15 mouse cellular contexts compared by ENCODE assay signal in the genomic region with DNA sequence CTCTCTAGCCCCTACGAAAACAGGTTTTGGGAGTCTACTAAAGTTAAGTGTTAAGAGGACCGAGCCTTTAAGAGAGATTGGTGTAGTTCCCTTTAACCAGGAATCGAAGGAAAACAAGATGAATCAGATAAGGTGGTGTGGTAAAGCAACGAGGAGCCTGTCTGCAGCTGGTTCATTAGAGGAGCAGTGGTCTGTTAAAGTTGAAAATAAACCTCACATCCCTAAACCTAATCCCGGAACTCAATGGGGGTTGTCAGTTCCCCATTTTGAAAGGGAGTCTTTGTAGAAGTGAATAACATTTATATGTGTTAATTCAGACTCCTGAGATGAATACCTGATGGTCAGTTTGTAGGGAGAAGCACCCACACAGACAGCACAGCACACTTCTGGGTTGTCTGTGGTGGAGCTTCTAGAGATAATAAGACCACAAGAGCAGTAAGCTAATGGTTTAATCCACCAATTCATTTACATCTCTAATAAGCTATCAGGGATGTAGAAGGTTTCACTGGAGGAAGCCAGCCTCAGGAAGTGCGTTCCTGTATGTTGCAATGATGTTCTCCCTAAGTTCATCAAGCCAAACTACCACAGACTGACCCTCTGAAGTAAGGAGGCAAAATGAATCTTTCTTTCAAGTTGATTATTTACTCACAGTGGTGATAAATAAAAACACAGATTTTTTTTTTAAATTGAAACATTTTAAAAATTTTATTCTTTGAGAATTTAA.
"Had no signal": no experiment of that assay in that cellular context is flagged by ENCODE, and none has a peak within 500 bp of the region (broad histone marks: within the 10 kb centered on the region; RNA-seq: fewer than 3 reads in every experiment).

No protein-coding gene starts in this region.

- H3K4me3 ChIP-seq: liver, embryonic 13.5 days had no signal

- H3K9me3 ChIP-seq: liver, embryonic 13.5 days had no signal

- H3K9ac ChIP-seq: liver, embryonic 13.5 days had no signal

- ATAC-seq: intestine, embryonic 16.5 days had no signal

- DNase-seq: kidney, adult 18-20 months; kidney, adult 9 months; kidney, postnatal 14 days; kidney, postnatal 4 days; layer of hippocampus, adult 9-11 months; liver, embryonic 13.5 days; lung, adult 2 months; lung, postnatal 14 days; midbrain, embryonic 14.5 days; right cerebral cortex, adult 18-20 months; right cerebral cortex, postnatal 25 days; spleen, adult 18-20 months; thymus, adult 18-20 months; thymus, postnatal 36 days had no signal

- H3K4me2 ChIP-seq: liver, embryonic 13.5 days had no signal

- H3K36me3 ChIP-seq: liver, embryonic 13.5 days had no signal

- H3K27me3 ChIP-seq: liver, embryonic 13.5 days had no signal

- H3K27ac ChIP-seq: liver, embryonic 13.5 days had no signal

- H3K4me1 ChIP-seq: liver, embryonic 13.5 days had no signal
